Mouse (Mus musculus): ENCODE results near the gene Mtrf1l.

Mtrf1l gene

DNA sequence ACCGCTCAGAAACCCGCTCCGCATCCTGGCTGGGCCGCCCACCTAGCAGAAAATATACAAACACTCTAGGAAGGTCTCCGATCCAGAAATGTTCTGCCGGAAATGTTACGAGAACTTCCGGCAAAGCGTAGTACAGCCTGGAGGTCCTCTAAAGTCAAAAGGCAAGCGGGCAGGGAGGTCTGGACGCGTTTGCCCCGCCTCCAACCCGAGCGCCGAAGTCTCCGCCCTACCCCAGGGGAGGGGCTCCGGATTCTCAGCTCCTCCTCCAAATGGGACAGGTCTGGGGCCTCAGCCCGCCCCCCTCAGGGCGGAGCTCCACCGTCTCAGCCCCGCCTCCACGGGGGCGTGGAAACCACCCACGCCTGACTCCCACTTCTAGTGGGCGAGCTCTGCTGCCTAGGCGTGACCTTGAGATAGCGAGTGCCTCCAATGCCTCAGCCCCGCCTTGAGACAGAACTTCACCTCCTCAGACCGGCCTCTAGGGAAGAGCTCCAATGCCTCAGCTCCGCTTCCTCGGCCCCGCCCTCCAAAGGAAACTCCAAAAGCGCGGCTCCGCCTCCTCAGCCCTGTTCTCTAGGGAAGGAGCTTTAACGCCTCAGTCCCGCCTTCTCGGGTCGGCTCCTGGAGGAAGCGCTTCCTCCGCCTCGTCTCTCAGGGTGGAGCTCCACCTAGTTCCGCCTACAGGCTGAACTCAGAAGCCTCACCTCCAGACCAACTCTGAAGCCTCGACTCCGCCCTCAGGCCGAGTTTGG is at the start of gene Mtrf1l:
TSS of gene Mtrf1l (minus strand) at position 171 of the 752 bp plus-strand sequence.
- peak; percentile 93 for DNase-seq (ENCODE audit: extremely low read depth, low read depth, low spot score)

DNA sequence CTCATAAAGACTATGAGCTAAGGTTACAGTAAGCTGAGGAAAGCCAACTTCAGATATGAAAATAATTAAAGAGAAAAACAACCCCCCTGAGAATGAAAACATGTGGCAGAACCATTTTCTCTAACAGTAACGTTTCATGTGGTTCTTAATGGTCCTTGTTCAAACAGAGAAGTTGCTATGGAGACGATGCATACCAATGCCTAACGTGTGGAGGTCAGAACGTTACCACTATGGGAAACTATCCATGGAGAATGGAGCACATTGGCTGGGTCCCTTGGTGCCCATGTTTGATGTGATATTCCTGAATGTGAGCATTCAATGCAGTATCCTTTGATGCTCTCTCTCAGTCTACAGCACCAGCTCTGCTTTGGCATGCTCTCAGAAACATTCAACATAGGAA is 47.4 kb upstream of the Mtrf1l start:
- DNase-seq (ENCODE audit: extremely low read depth, low read depth, low spot score): no peak

DNA sequence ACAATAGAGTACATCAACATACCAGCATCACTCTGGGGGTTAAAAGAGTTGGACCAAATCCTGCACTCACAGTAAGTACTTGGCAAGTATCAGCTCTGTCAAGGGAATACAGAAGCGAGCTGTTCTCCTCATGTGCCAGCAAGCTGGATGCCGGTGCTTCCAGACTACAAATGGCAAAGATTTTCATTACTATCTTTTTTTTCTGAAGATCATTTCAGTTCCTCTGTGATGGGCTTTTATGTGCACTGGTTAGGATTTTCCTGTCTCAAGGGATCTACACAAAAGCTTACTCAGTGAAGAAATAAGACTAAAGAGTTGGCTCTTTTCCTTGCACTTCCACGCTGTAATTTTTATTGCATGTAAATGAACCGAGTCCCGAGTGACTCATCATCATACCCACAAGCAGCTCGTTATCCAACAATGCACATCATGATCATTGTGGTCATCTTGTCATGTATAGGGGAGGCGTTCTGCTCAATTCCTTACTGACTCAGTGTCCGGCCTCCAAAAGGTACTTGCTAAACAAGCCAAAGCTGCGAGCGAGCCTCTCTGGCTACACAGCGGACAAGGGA is 44.4 kb upstream of the Mtrf1l start:
- no peak for DNase-seq (ENCODE audit: extremely low read depth, low read depth, low spot score)

DNA sequence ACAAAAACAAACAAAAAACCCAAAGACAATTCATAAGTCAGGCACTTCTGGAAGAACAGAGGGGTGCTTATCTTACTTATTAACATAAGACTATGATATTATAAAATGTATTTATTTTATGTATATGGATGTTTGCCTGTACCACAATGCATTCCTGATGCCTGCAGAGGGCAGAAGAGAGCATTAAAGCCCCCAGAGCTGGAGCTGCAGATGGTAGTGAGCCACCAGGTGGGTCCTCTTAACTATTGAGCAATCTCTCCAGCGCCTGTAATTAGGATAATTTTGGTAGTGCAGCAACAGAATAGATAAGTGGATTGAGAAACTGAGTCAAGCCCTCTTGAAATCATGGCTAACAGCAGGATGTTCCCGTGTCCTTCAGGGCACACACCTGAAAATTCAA is 42.3 kb upstream of the Mtrf1l start:
- DNase-seq (ENCODE audit: extremely low read depth, low read depth, low spot score): no peak

DNA sequence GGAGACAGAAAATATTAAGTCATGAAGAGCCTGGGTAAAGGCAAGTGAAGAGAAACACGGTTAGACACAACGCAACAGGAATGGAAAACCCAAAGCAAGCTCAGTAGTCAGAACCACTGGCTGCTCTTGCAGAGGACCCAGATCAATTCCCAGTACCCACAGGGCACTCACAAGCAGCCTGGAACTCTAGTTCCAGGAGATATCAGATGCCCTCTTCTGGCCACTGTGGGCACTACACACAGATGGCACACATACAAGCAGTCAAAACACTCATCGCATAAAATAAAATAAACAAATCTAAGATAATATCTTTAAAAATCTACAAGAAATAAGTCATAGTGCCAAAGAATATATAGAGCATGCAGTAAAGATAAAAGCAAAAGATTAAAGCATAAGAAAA is 39.0 kb upstream of the Mtrf1l start:
- no peak for DNase-seq (ENCODE audit: extremely low read depth, low read depth, low spot score)

DNA sequence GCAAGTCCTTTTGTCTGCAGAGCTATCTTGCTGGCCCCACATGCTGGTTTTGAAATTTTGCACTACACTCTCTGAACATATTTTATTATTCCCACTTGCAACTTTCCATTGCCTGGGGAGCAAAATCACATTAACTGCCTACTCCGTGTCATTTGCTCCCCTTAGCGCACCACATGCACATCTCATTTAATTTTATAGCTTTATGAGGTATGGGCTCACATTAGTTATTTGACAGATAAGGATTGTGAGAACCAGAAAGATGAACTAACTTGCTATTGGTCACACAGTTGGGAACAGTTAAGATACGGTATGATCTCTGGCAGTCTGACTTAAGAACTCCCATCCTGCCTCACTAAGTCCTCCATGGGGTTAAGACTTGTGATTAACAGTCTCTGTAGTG is 37.1 kb upstream of the Mtrf1l start:
- DNase-seq (ENCODE audit: extremely low read depth, low read depth, low spot score): no peak

DNA sequence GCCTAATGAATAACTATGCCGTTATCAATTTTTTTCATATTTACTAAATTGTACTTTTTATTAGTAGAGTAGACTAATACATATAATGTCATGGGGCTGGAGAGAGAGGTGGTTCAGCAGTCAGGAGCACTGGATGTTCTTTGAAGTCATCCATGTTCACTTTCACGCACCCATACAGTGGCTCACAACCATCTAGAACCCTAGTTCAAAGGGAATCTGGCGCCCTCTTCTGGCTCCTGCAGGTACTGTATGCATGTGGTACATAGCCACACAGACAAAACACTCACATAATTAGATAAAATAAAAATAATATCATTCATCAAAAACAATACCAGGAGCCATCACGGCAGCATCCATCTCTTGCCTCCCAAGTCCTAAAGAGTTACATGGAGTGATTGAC is 36.0 kb upstream of the Mtrf1l start:
- DNase-seq (ENCODE audit: extremely low read depth, low read depth, low spot score): no peak

DNA sequence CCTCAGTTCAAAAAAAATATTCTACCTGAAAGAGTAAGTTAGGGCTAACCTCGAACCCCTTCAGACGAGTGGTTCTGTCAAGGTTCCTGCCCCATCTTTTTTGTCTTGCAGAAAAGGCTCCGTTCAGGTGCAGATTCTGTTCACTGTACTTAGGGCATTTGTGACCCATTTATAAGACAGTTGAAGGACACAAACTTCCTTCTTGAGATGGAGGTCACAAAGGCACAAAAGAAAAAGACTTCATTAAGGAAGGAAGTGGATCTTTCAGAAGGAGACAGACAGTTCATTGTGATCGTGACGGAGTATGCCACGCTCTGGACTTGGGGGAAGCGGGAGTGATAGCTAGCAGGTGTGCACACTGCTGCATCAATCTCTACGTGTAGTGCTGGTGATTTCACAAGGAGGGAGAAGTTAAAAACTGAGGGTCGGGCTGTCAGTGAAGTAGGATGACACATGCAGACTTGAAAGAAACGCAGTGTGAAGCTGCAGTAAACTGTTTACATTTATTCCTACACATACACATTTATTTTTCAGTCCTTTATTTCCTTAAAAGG is 34.4 kb upstream of the Mtrf1l start:
- DNase-seq (ENCODE audit: extremely low read depth, low read depth, low spot score): no peak

DNA sequence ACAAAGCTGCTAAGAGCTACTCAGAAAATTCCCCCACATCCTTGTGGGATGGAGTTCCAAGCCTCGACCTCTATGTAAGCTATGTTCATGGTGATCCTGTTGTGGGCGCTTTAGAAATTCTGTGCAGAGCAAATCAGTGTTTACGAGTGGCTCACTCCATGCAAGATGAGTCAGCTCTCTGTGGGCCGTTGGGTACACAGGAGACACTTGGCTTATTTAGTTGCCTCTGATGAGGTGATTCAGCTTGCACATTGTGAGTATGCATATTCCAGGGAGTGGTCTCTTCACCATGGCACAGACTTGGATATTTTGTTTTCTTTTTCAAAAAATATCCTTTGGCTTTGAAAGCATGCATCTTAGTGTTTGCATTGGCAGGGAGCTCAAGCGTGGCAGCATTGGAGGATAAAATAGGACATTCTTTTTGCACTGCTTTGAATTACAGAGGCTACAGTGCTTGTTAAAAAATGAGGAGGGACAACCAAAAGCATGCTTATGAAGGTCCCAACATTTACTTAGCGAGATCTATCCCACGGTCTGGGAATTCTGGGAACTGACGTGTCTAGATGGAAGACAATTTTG is 29.7 kb upstream of the Mtrf1l start:
- no peak for DNase-seq (ENCODE audit: extremely low read depth, low read depth, low spot score)

DNA sequence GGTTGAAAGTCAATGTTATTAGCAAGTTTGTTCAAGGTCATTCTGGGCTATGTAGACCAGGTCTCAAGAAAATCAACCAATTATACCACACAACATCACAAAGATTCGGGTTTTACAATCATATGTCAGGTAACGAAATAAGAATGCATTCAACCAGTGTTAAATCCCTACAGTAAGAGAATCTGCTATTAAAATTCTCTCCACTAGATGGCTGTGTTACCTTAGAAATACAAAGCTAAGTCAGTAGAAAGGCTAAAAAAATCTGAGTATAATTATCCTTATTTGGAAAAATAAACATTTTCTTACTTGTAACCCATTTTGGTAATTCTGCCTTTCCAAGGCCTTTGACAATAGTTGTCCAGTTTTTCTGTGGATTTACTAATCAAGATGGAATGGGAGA is 23.2 kb upstream of the Mtrf1l start:
- DNase-seq (ENCODE audit: extremely low read depth, low read depth, low spot score): no peak

DNA sequence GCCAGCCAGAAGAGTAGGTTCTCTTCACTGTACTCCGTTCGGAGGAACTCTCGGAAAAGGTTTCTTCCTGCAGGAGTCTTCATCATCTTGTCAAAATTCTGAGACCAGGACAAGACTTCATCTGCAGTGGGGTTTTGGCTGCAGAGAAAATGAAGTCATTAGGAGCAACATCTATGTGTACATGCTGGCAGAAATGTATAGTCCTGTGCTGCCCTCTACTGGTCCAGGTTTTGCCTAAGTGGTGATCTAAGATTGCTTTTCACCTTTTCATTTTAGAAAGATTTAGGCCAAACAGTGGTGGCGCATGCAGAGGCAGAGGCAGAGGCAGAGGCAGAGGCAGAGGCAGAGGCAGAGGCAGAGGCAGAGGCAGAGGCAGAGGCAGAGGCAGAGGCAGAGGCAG is 17.7 kb upstream of the Mtrf1l start:
- no peak for DNase-seq (ENCODE audit: extremely low read depth, low read depth, low spot score)

DNA sequence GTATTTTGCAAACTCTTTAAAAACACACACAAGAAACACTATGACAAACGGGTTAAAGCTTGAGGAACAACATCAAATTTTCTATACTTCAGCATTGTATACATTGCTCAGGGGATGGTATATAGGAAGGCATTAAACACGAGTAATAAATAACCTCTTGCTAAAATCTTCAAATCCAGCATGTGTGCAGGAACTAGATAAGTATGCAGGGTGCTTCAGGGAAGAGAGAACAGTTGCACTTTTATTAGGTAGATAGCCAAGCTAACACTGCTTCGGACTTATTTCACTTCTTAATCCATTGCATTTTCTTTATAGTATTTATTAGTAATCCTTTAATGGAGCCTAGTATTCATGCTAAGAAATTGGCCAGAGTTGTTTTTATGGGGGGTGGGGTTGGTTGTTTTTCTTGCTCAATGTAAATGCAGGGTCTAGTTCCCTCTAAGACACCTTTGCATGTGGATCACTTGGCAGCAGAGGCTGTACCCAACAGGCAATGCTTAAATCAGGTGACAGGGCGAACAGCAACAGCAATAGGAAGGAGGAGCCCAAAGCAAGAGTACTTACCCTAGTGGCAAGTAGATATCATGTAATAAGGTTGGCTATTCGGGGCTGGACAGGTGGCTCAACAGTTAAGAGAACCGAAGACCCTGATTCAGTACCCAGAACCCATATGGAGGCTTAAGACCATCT is 2.8 kb upstream of the Mtrf1l start:
- no peak for DNase-seq (ENCODE audit: extremely low read depth, low read depth, low spot score)

DNA sequence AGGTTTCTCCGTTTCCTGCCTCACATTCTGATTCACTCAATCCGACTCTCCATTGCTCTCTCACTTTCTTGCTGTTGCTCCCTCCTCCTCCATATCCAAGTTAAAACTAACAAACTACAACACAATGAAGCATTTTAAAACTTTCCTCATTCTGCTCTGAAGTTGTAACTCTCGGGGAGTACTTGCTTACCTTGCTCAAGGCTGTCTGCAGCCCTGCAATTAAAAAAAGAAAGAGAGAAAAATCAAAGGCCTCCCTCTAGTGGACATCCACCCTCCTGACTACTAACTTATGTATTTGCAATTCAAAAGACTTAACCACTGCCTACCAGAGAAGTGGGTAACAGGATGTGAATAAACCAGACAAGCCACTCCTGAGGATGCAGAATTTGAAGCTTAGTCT is 1.1 kb upstream of the Mtrf1l start:
- no peak for DNase-seq (ENCODE audit: extremely low read depth, low read depth, low spot score)

DNA sequence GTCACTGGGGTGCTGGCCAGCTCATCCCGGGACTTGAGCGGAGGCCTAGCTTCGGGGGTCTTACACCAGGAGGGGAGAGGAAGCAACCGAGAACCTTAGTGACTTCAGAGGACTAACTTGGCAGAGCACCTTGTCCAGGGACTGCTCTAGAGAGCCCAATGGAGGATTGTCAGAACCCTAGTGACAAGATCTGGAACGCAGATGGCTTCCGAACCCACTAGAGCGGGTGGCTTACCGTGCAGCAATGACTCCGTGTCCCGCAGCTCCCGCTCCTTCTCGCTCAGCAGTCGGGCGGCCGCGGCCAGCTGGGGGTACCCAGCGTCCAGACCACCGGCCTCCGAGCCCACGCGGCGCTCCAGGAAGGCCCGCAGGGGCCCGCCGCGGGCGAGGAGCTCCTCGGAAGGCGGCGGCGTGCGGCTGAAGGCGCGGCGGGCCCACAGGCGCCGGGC is 395 bp downstream of the Mtrf1l start:
- no peak for DNase-seq (ENCODE audit: extremely low read depth, low read depth, low spot score)

DNA sequence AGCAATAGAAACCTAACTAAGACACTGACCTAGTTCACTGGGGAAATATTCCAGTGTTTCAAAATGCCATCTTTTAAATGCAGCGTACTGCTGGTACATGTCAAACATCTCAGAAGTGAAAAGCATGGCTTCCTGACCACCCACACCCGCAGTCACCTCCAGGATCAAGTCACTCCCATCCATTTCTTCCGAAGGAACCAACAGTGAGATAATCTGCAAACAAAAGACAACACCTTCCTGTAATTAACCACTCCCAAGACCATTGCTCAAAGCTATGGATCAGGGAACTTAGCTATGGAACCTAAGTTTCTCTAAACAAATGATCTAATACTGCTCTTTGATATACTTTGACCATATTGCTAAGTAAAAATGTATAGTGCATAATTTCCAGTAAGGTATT is 4.9 kb downstream of the Mtrf1l start:
- no peak for DNase-seq (ENCODE audit: extremely low read depth, low read depth, low spot score)

DNA sequence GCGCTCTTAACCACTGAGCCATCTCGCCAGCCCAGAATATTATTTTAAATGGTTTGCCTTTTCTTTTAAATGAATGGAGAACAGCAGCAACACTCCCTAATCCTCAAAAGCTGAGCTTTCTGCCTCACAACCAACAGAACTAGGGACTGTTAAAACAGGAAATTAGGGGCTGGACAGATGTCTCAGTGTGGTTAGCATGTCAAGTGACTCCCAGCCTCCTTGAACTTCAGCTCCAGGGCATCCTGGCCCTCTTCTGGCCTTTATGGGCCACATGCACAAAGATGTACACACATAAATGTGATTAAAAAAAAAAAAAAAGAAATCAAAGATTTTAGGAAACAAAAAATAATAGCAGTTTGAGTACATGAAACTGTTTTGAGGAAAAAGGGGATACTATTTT is 7.7 kb downstream of the Mtrf1l start:
- no peak for DNase-seq (ENCODE audit: extremely low read depth, low read depth, low spot score)

DNA sequence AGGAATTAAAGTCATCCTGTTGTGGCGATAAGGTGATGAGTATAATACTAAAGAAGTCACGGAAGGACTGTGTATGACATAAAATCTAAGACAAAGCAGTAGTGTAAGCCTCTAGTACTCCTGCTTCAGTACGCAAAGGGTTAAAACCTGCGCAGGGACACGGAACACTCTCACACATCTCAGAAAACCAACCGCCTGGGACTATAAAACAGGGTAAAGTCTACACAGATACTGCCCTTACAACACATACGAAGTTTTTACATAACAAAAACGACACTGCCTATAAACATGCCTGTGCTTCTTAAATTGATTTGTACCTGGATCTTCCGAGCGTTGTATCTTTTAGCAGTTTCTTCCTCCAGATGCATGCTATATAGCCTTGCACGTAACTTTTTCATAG is 10.0 kb downstream of the Mtrf1l start:
- DNase-seq (ENCODE audit: extremely low read depth, low read depth, low spot score): no peak

DNA sequence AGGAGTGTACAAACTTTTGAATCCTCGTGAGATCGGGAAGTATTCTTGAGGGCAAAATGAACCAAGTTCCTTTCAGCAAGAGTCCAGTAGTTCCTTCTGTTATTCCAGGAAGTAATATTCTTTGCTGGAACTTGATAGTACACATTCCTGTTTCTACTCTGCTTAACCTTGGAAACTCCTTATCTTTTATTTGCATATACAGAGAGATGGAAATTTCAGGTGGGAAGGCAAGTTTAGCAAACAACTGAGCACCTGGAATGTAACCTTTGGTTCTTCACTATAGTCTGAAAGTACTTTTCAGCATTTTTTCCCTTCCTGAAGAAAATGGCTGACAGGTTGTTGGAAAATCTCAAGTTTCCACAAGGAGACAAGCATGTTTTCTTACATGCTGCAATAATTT is 16.0 kb downstream of the Mtrf1l start:
- no peak for DNase-seq (ENCODE audit: extremely low read depth, low read depth, low spot score)

DNA sequence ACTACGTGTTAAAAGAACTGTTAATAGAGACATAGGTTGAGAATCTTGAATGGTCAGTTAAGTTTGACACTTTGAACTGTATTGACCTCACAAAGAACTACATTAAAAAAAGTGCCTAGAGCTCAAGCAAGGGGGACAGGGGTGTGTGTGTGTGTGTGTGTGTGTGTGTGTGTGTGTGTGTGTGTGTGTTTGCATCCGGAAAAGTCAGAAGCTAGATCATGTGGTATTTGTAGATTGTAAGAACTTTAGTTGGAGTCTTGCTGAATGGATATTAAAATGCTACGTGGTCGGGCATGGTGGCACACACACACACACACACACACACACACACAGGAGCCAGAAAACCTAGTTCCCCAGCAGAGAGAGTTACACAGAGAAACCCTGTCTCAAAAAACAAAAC is 16.7 kb downstream of the Mtrf1l start:
- no peak for DNase-seq (ENCODE audit: extremely low read depth, low read depth, low spot score)

DNA sequence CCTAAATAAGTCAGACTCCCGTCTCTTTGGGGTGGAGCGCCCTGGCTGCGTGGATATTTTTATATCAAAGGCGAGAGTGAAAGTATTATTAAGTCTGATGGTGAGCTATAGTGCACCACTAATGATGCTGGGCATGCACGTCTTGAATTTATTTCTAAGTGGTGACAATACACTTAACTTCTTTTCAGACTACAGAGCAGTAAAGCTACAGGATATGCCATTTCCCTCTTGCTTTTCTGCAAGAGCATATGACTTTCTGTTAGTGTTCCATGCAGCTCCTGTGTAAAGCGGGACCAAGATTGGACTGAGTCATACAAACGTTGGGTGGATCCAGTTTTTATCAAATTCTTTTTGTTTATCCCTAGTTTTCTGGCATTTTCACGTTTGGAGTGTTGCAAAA is 17.3 kb downstream of the Mtrf1l start:
- no peak for DNase-seq (ENCODE audit: extremely low read depth, low read depth, low spot score)

DNA sequence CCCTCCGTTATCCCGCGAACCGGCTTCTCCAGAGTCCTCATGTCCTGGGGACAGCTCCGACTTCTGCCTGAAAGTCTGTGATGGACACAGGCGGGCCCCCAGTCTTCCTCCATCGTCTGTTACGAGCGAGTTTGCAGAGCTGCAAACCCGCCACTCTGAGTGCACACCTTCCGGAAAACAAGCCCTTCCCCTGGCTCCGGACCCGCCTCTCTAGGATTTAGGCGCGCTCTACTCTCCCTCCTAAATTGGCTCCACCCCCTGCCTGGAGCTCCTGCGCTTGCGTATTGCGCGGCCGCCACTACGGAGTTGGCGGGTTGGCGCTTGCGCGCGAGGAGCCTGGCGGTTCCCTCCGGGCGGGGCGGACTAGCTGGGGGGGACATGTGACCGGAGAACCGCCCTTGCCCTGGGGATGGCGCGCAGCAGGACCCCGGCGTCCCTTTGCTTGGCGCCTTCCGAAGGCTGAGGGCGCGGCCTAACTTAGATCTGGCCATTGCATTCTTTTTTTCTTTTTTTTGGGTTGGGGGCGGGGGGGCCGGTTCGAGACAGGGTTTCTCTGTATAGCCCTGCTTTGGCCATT is 17.9 kb downstream of the Mtrf1l start:
- peak; percentile 50 for DNase-seq (ENCODE audit: extremely low read depth, low read depth, low spot score)

All from fat pad, adult 2 months (tissue).